Comparison of ENCODE assay signal across 17 mouse cellular contexts in genomic region chr6:147216156-147216555, GRCm38 (mm10). TPM values are rescaled to one million over a fixed set of nuclear protein-coding genes. Genes with fewer than 3 reads are reported as not detected.
"Had no signal": no experiment of that assay in that cellular context is flagged by ENCODE, and none has a peak within 500 bp of the region (broad histone marks: within the 10 kb centered on the region; RNA-seq: fewer than 3 reads in every experiment).

No protein-coding gene starts in this region.

- H3K36me3 ChIP-seq: limb, embryonic 13.5 days; neural tube, embryonic 12.5 days had no signal

- DNase-seq: kidney, adult 9 months; kidney, postnatal 10 days; kidney, postnatal 4 days; left cerebral cortex, postnatal 4 days; lung, adult 18-20 months; midbrain, embryonic 14.5 days; retina, postnatal 1 day; right cerebral cortex, postnatal 4 days; spleen, adult 18-20 months; thymus, adult 18-20 months; thymus, postnatal 14 days had no signal

- H3K27me3 ChIP-seq: limb, embryonic 13.5 days; neural tube, embryonic 12.5 days had no signal

- H3K4me1 ChIP-seq: neural tube, embryonic 12.5 days had no signal

- H3K27ac ChIP-seq: layer of hippocampus, adult 2 months; limb, embryonic 13.5 days; liver, embryonic 14.5 days; neural tube, embryonic 12.5 days had no signal

- H3K9ac ChIP-seq: limb, embryonic 13.5 days; liver, embryonic 14.5 days; neural tube, embryonic 12.5 days had no signal

- H3K9me3 ChIP-seq: limb, embryonic 13.5 days; neural tube, embryonic 12.5 days had no signal

- H3K4me2 ChIP-seq: limb, embryonic 13.5 days; neural tube, embryonic 12.5 days had no signal

- H3K4me3 ChIP-seq: layer of hippocampus, adult 2 months; limb, embryonic 13.5 days; neural tube, embryonic 12.5 days had no signal

RNA-seq across cellular contexts. Expression of gene Pthlh, which starts 47.8 kb away (rescaled TPM):
- total RNA-seq: liver, adult 2 months; megakaryocyte-erythroid progenitor cell, adult 5-6 weeks had no signal
- polyA plus RNA-seq: liver, adult 2 months; liver, embryonic 14.5 days had no signal
